Mouse (Mus musculus) embryonic facial prominence, embryonic 13.5 days (tissue): ENCODE results near the gene Ggps1. TPM values are rescaled to one million over a fixed set of nuclear protein-coding genes. Genes with fewer than 3 reads are reported as not detected.
"Not testable (repeated sequence)": the region's sequence is repeated elsewhere in the genome, so short reads cannot be mapped to it uniquely, and the experiment has no call there.

Experiments used
- ATAC-seq: fragments of 200-750 bp; cut with Nextera tagmentation; 2 replicates; pipeline ENCODE4 v1.8.0; 2017; ENCODE audit warnings: low read depth; ENCODE audit not compliant: insufficient number of reproducible peaks, insufficient read depth, low FRiP score, low TSS enrichment
- H3K27ac ChIP-seq: fragments of 300-500 bp; sonication (generic); 2 replicates; pipeline ENCODE4 v1.5.1; 2015; ENCODE audit warnings: moderate library complexity, mild to moderate bottlenecking, inconsistent platforms
- H3K27me3 ChIP-seq: fragments of 300-500 bp; sonication (generic); 2 replicates; pipeline ENCODE4 v1.6.1; 2015; ENCODE audit warnings: mild to moderate bottlenecking, inconsistent platforms
- H3K36me3 ChIP-seq: fragments of 300-500 bp; sonication (generic); 2 replicates; pipeline ENCODE4 v1.6.1; 2015; ENCODE audit warnings: mild to moderate bottlenecking, inconsistent platforms
- H3K4me1 ChIP-seq: fragments of 300-500 bp; sonication (generic); 2 replicates; pipeline ENCODE4 v1.6.1; 2015; ENCODE audit warnings: inconsistent platforms
- H3K4me2 ChIP-seq: fragments of 300-500 bp; sonication (generic); 2 replicates; pipeline ENCODE4 v1.6.1; 2015; ENCODE audit warnings: moderate library complexity, mild to moderate bottlenecking, inconsistent platforms
- H3K4me3 ChIP-seq: fragments of 300-500 bp; sonication (generic); 2 replicates; pipeline ENCODE4 v1.5.1; 2015; ENCODE audit warnings: mild to moderate bottlenecking, inconsistent platforms
- H3K9ac ChIP-seq: fragments of 300-500 bp; sonication (generic); 2 replicates; pipeline ENCODE4 v1.6.1; 2015; ENCODE audit warnings: mild to moderate bottlenecking, inconsistent platforms
- H3K9me3 ChIP-seq: fragments of 300-500 bp; sonication (generic); 2 replicates; pipeline ENCODE4 v1.6.1; 2016; ENCODE audit warnings: inconsistent platforms
- WGBS: fragments of 180-500 bp; shearing (Covaris S2); methylation state at CpG from one replicate; pipeline ENCODE4 v1.1.7; 2015; ENCODE audit warnings: mixed read lengths; 5-methylcytosine and 5-hydroxymethylcytosine counted together
- polyA plus RNA-seq: library from polyadenylated mRNA; unstranded; fragments of >200 nt; fragmentation: Nextera tagmentation; extraction: Ambion mirVana; gene quantifications from 2 replicates; pipeline ENCODE4 v1.2.1, GENCODE M21; 2015

The Ggps1 gene
- polyA plus RNA-seq, 1 experiment from 2014 or later = 56.3 TPM

DNA sequence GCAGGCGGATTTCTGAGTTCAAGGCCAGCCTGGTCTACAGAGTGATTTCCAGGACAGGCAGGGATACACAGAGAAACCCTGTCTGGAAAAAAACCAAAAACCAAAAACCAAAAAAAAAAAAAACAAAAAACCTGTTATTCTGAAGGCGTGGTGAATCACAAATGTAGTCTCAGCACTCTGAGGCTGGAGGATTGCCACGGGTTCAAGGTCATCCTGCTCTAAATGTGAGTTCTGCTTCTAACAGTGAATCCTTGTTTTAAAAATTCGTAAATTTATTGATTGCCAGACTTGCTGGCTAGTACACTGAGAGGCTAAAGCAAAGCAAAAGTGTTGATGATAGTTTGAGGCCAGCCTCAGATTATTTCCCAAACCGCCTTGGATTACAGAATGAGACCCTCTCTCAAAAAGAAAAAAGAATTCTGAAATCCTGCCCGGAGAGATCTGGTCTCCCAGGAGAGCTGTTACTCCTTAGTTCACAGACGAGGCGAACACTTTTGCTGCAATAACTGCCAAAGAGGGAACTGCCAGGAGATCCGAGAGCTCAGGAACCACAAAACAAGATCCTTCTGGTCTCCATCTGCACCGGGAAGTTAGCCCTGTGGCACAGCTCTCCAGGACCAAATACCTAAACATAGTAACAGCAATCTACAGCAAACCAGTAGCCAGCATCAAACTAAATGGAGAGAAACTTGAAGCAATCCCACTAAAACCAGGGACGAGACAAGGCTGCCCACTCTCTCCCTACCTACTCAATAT is 27.2 kb downstream of the Ggps1 start:
- Histone ChIP-seq H3K36me3 (0 out of 2 replicates have a peak, but pooled peaks cover 6% of the 10 kb centered on the region), H3K27me3 (no peaks in the 10 kb centered on the region), H3K9ac (no peak overlapping the region), H3K9me3 (no peaks in the 10 kb centered on the region), H3K4me2 (no peak overlapping the region), H3K4me3 (no peak overlapping the region), H3K4me1 (peaks cover 15% of the 10 kb centered on the region), H3K27ac (no peak overlapping the region)
- WGBS = 92% methylated on average over 11 of the region's 11 CpGs
- ATAC-seq = no peak

DNA sequence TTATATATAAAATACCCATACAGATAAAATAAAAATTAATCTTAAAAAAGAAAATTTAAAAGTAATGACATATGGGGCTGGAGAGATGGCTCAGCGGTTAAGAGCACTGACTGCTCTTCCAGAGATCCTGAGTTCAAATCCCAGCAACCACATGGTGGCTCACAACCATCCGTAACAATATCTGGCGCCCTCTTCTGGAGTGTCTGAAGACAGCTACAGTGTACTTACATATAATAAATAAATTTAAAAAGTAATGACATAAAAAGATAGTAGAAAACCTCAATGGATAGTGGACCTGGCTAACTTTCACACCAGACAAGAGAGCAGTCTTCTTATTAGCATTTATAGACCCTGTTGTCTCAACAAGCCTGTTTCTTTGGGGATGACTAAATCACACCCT is 27.9 kb downstream of the Ggps1 start:
- WGBS = 94% methylated on average over 3 of the region's 3 CpGs
- H3K4me1 ChIP-seq = peaks cover 12% of the 10 kb centered on the region
- not testable (repeated sequence) for H3K4me2 ChIP-seq, H3K9me3 ChIP-seq, H3K4me3 ChIP-seq, H3K27me3 ChIP-seq, H3K36me3 ChIP-seq, H3K9ac ChIP-seq, H3K27ac ChIP-seq, ATAC-seq

DNA sequence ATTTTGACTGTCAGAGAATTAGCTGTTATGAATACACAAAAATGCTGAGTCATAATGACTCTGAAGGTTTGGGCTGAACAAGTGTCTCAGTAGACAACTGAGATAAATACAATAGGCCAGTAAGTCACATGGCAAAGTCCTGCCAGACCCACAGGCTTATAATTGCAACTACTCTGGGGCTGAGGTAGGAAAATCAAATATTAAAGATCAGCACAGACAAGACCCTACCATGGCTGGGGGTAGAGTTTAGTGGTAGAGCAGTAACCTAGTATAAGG is 29.3 kb downstream of the Ggps1 start:
- Histone ChIP-seq H3K36me3 (peaks cover 11% of the 10 kb centered on the region), H3K4me1 (peaks cover 8% of the 10 kb centered on the region), H3K27me3 (no peaks in the 10 kb centered on the region), H3K4me3 (no peak overlapping the region), H3K4me2 (no peak overlapping the region), H3K9me3 (no peaks in the 10 kb centered on the region), H3K9ac (no peak overlapping the region), H3K27ac (no peak overlapping the region)
- ATAC-seq = no peak

DNA sequence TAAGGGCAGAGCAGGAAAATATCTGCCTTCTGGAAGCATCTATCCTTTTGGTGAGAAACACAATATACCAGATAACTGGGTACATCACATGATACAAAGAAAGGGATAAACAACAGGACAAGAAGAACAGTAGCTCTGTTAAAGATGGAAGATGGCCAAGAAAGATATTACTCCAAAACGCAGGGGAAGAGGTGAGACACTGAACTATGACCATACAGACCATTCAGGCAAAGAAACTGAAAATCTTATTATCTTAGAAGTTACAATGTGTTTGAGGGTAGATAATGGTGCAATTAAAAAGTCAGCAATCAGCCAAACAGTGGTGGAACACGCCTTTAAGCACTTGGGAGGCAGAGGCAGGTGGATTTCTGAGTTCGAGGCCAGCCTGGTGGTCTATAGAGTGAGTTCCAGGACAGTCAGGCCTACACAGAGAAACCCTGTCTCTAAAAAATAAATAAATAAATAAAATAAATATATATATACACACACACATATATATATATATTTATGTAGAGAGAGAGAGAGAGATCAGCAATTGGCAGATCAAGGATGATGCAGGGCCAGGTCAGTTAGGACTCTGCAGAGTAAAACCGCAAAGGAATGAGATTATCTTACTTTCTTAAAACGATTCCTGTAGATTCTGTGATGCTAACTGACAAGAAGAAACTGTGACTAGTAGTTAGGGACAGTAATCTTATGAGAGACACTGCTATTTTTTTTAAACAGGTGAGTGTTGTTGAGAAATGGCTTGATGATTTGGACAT is 29.8 kb downstream of the Ggps1 start:
- Histone ChIP-seq H3K36me3 (peaks cover 14% of the 10 kb centered on the region), H3K27ac (no peak overlapping the region), H3K4me3 (no peak overlapping the region), H3K27me3 (no peaks in the 10 kb centered on the region), H3K4me2 (no peak overlapping the region), H3K9me3 (no peaks in the 10 kb centered on the region), H3K4me1 (peaks cover 4% of the 10 kb centered on the region), H3K9ac (no peak overlapping the region)
- 87% methylated on average over 5 of the region's 5 CpGs for WGBS
- ATAC-seq = no peak

DNA sequence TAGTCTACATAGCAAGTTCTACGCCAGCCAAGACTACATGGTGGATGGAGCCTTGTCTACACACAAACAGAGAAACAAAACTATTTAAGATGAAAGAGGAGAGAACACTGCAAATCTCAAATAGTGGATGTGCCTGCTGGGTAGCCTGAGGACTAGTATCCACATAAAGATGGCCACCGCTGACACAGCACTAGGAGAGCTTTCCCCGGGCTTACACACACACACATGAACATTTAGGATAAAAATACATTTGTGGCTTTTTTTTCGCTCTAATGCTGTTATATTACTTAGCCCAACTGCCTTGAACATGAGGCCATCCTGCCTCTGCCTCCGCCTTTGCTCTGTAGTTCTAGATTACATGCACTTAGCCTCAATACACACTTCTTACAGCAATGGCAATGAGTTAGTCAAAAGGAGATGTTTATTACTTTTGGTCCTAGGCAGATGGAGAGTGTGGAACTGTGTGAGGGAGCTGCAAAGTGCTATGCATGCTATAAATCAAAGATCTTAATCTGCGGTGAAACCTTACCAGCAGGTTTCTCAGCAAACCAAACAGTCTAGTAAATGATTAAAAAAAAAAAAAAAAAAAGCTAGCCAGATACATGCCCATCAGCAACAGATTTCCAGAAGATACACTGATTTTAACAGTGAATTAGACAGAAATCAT is 37.0 kb downstream of the Ggps1 start:
- no peak overlapping the region for H3K9ac ChIP-seq
- 92% methylated on average over 6 of the region's 6 CpGs for WGBS
- peaks cover 37% of the 10 kb centered on the region for H3K36me3 ChIP-seq
- no peak overlapping the region for H3K4me2 ChIP-seq
- no peaks in the 10 kb centered on the region for H3K4me1 ChIP-seq
- no peak for ATAC-seq
- no peak overlapping the region for H3K4me3 ChIP-seq
- H3K9me3 ChIP-seq = no peaks in the 10 kb centered on the region
- H3K27me3 ChIP-seq = no peaks in the 10 kb centered on the region
- no peak overlapping the region for H3K27ac ChIP-seq

DNA sequence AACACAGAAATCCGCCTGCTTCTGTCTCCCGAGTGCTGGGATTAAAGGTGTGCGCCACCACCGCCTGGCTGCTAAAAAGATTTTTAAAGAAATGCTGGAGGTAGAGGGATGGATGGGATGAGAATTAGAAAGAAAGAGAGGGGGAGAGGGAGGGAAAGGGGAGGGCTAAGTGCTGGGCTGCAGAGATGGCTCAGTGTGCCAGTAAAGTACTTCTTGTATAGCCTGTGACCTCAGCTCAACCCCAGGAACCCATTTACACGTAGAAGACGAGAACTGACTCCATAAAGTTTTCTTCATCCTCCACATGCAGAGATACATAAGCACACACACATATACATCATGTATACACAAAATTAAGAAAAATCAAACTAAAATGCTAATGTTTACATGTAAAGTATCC is 37.7 kb downstream of the Ggps1 start:
- ATAC-seq = no peak
- H3K4me3 ChIP-seq = no peak overlapping the region
- 94% methylated on average over 6 of the region's 6 CpGs for WGBS
- peaks cover 35% of the 10 kb centered on the region for H3K36me3 ChIP-seq
- H3K27me3 ChIP-seq = no peaks in the 10 kb centered on the region
- H3K9me3 ChIP-seq = no peaks in the 10 kb centered on the region
- H3K4me1 ChIP-seq = no peaks in the 10 kb centered on the region
- H3K9ac ChIP-seq = no peak overlapping the region
- no peak overlapping the region for H3K27ac ChIP-seq
- H3K4me2 ChIP-seq = no peak overlapping the region

DNA sequence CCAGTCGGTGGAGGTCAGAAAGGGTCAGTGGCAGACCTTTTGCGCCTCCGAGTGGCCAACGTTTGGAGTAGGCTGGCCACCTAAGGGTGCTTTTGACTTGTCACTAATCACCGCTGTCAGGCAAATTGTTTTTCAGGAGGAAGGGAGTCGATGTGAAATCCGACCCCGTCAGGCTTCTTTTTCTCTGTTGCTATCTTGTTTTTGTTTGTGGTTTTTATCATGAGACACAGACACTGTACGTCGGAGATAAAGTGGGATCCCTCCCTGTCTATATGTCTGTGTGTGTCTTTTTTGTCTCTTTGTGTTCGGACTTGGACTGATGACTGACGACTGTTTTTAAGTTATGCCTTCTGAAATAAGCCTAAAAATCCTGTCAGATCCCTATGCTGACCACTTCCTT is 41.9 kb downstream of the Ggps1 start:
- H3K9ac ChIP-seq, H3K4me3 ChIP-seq, H3K4me2 ChIP-seq, H3K9me3 ChIP-seq, H3K27ac ChIP-seq, H3K4me1 ChIP-seq, H3K27me3 ChIP-seq, ATAC-seq: not testable (repeated sequence)
- H3K36me3 ChIP-seq = peaks cover 33% of the 10 kb centered on the region
- WGBS = 72% methylated on average over 11 of the region's 12 CpGs

DNA sequence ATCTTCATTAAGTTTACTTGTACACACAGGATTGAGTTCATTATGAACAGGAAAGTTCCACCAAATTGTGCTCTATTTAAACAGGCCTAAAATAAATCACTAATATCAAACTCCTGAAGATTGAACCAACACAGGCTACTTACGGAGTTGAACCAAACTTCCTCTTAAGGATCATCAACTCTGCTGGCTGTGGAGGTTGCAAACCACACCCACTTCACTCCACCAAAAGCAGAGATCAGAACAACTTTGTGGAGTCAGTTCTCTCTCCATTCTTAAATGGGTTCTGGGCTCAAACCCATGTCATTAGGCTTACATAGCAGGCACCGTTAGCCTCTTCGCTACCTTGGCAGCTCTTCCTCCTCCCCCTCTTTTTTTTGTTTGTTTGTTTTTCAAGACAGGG is 44.4 kb downstream of the Ggps1 start:
- Histone ChIP-seq H3K36me3 (peaks cover 41% of the 10 kb centered on the region), H3K4me2 (no peak overlapping the region), H3K27me3 (no peaks in the 10 kb centered on the region), H3K27ac (no peak overlapping the region), H3K4me1 (no peaks in the 10 kb centered on the region), H3K9ac (no peak overlapping the region), H3K9me3 (no peaks in the 10 kb centered on the region), H3K4me3 (no peak overlapping the region)
- 95% methylated on average over 3 of the region's 3 CpGs for WGBS
- no peak for ATAC-seq

DNA sequence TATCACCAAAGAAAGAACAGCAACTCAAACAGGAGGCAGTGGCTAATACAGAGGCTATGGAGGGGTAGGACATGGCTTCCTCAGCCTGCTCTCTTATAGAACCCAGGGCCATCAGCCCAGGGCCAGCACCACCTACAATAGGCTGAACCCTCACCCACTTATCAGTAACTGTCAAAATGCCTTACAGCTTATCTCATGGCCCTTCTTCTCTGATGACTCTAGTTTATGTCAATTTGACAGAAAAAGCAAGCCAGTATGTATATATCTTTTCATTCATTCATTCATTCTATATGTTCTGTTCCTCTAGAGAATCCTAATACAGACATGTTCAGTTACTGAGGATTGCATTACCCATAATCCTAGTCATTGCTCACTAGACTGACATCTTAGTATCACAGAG is 45.0 kb downstream of the Ggps1 start:
- no peaks in the 10 kb centered on the region for H3K4me1 ChIP-seq
- H3K9me3 ChIP-seq = no peaks in the 10 kb centered on the region
- no peaks in the 10 kb centered on the region for H3K27me3 ChIP-seq
- no peak for ATAC-seq
- no peak overlapping the region for H3K9ac ChIP-seq
- H3K4me2 ChIP-seq = no peak overlapping the region
- no peak overlapping the region for H3K27ac ChIP-seq
- H3K36me3 ChIP-seq = peaks cover 44% of the 10 kb centered on the region
- H3K4me3 ChIP-seq = no peak overlapping the region

DNA sequence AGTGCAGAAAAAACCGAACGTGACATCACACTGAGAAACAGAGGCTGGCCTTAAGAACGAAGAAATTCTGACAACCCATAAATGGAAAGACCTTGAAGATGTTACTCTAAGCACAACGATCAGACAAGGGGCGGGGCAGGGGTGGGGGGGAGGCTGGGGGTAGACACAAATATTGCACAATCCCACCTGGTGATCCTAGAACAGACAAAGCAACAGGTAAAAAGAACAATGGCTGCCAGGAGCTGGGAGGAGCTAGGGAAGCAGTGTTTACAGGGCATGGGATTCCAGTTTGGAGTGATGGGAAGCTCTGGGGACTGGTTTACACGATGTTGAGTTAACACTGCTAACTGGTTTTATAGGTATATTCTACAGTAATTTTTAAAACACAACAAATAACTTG is 47.7 kb downstream of the Ggps1 start:
- H3K4me2 ChIP-seq = no peak overlapping the region
- H3K27ac ChIP-seq = no peak overlapping the region
- peaks cover 56% of the 10 kb centered on the region for H3K36me3 ChIP-seq
- H3K9ac ChIP-seq = no peak overlapping the region
- no peak for ATAC-seq
- WGBS = 87% methylated on average over 6 of the region's 6 CpGs
- no peak overlapping the region for H3K4me3 ChIP-seq
- no peaks in the 10 kb centered on the region for H3K9me3 ChIP-seq
- no peaks in the 10 kb centered on the region for H3K27me3 ChIP-seq
- no peaks in the 10 kb centered on the region for H3K4me1 ChIP-seq

DNA sequence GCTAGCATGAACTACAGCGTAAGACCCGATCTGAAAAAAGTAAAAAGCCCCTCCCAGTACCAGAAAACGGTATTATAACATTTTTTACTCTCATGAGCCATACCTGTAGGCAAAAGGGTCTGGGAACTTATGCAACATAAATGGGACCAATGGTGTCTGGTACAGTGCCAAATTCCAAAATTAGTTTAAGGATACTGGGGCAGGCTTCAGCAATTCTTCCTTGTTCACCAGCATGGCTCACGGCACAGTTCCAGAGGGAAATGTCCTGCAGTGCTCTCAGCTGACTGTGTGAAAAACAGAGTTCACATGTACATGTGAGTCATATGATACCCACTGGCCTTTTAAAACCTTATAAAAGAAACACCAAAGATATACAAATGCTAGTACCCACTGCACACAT is 48.7 kb downstream of the Ggps1 start:
- Histone ChIP-seq H3K4me2 (no peak overlapping the region), H3K9me3 (no peaks in the 10 kb centered on the region), H3K27me3 (no peaks in the 10 kb centered on the region), H3K4me3 (no peak overlapping the region), H3K4me1 (no peaks in the 10 kb centered on the region), H3K36me3 (peaks cover 56% of the 10 kb centered on the region), H3K9ac (no peak overlapping the region), H3K27ac (no peak overlapping the region)
- WGBS = 88% methylated on average over 4 of the region's 4 CpGs
- no peak for ATAC-seq

DNA sequence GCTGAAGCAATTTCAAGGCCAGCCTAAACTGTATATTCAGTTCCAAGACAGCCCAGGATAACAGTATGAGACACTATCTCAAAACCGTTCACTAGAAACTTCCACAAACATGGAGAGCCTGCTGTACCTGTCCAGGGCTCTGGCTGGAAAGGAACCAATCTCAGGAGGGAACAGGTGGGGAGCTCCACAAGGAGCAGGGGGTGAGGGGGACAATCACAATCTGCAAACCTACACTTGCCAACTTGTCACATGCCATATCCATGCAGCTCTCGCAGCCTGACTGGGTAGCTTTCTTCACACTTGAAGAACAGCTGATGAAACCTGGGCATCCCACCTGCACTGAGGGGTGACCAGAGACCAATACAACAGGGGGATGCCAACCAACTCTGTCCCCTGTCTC is 49.3 kb downstream of the Ggps1 start:
- Histone ChIP-seq H3K9me3 (no peaks in the 10 kb centered on the region), H3K9ac (no peak overlapping the region), H3K4me2 (no peak overlapping the region), H3K4me3 (no peak overlapping the region), H3K27me3 (no peaks in the 10 kb centered on the region), H3K36me3 (peaks cover 56% of the 10 kb centered on the region), H3K27ac (no peak overlapping the region), H3K4me1 (no peaks in the 10 kb centered on the region)
- WGBS = 94% methylated on average over 2 of the region's 2 CpGs
- ATAC-seq = no peak
